Mouse (Mus musculus) v-Abl transformed pro-B cells (cell line): ENCODE measurements around the gene Faap20.

Experiments
- in situ Hi-C, 2 experiments: fragments of 400-800 bp; cut with MboI; formaldehyde crosslinking; loops; one replicate each; pipeline ENCODE4 v1.15.1; 2025; ENCODE audit not compliant: unreplicated experiment in 2 of 2

The Faap20 gene

GRCm38 (mm10) chr4:155220213-155221100, 29.1 kb upstream of the Faap20 start:
- in situ Hi-C loops = no loop called here

DNA sequence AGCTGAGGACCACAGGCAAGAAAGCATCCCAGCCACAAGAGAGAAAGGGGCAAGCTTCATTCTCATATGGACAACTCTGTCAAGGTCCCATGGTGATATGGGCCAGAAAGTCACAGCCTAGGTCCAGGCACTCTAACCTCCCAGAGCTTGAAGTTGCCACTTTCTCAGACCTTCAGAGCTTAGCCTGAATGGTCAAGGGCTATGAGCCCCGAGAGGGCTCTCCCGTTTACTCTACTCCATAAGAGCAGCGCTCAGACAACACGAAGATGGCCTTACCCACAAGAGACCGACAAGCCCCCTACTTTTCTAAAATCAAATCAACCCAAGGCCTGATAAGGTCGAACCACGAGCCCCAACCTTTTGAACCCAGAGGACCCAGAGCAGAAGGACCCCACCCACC, 28.5 kb upstream of the Faap20 start:
- in situ Hi-C loops = no loop called here

DNA sequence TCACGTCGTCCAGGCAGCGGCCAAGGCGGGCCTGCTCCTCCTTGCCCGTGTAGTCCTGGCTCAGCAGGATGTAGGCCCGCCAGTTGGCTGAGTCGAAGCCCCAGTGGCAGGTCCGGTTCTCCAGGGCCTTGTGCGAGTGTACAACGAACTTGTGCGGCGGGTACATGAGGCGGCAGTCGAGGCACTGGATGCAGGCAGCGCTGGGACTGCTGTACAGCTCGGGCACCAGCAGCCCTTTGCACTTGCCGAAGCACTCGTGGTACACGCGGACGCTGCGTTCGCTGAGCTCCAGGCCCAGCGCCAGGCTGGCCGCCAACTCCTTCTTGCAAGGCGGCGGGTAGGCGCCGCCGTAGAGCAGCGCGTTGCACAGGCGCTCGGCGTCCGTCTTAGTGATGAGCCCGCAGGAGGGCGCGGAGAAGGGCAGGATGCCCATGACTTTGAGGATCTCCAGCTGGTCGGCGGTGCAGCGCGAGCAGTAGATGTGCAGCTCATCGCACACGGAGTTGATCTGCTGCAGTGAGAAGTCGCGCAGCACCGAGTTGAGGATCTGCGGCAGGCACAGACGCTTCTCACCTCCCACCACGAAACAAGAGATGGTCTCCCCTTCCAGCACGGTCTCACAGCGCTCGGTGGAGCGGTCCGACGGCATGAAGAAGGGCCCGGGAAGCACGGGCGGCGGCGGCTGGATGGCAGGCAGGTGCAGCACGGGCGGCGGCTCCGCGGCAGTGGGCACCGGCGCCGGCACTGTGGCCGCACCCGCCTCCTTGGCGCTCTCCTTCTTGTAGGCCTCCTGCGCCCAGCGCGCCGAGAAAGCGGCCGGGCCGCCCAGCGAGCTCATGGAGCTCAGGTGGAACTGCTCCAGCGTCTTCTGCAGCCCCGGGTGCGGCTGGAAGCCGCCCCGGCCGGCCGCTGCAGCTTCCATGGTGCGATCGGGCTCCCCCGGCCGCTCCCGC, 27.7 kb upstream of the Faap20 start:
- in situ Hi-C loops = no loop called here

GRCm38 (mm10) chr4:155222552-155222840, 27.1 kb upstream of the Faap20 start, which contains the start of gene Ski:
Ski (minus strand) TSS chr4:155222592.
- in situ Hi-C loops = no loop called here

DNA sequence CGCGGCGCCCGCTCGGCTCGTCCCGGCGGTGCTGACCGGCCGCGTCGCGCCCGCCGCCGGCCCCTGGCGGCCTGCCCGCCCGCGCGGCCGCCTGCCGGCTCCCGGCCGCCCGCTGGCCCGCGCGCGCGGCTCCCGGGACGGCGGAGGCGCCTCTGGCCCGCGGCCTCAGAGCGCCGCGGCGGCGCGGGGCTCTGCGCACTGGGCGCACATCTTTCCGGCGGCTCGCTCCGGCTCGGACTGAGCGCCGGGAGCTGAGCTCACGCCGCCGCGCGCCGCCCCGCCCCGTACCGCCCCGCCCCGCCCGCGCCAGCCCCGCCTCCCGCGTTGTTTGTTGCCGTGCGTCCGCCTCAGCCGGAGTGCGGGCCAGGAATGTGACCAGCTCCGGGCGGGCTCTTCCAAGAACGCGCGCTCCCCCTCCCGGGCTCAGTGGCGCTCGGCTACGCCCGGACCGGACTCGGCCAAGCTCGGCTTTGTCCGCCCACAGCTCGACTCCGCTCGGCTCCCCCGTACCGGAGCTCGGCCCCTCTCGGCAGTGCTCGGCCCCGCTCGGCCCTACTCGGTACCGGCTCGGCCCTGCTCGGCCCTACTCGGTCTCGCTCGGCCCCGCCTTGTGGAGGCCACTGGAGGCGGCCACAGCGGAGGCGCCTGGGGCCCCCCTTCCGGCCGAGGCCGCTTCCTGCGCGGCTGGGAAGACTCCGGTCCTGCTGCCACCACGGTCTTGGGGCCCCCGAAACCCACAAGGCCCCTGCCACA, 26.6 kb upstream of the Faap20 start:
- in situ Hi-C loops = no loop called here

DNA sequence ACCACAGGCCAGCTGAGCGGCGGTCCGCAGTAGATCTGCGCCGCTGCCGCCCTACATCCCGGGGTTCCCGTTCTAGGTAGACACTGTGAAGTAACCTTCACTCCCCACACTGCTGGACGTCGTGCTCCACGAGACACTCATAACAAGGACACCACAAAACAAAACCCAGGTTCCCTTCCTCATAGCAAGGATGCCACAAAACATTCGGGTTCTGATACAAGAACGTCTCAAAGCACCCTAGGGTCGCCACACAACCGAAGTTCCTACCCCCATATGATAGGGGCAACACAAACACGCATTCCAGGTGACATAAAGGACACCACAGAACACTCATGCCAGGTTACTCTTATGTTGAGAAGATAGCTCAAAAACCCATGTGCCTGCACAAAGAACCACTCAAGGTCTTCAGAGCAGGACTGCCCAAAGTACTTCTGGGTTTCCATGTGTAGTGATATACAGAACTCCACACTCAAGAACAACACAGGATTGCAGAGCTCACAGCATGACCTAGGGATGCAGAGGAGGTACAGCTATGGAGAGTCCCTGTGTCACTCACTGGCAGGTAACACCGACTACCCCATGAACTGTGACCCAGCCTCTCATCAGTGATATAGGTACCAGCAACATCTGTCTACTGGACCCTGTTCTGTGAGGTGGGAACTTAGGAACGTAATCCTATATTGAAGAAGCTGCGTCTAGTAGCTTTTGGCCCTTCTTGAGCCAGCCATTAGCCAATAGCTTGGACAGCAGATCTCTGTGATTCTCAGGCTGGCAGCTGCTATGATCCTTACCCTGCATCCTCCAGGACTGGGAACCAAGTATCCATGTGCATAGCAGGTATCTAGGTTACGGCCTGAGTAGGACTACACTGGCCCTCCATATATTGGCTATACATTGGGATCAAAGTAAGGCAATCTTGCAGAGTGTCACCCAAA, 25.7 kb upstream of the Faap20 start:
- in situ Hi-C loops = no loop called here

DNA sequence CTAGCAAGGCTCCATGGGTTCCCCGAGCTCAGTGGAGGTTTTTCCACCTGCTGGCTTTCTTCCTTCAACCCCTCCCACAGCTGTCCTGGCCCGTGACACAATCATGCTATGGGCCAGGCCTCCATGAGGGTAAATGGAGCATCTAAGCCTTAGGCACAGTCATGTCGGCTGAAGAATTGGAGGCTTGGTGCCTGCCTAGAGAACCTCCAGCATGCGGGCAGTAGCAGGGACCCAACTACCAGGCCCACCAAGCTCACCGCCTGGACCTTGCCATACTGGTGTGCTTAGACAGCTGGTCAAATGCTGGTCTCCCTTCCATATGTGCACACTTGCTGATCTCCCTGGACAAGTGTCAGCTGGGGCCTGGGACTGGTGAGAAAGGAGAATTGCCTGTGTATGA, 23.7 kb upstream of the Faap20 start:
- in situ Hi-C loops = loop anchor here (25.0 kb wide), 3 partner anchors 264 to 1264 kb away; partner anchors contain the start of genes Megf6 (in 2 of the 2), Tprgl (in 2 of the 2), A430005L14Rik (in 1 of the 2) and Hes5 (in 1 of the 2)

- in situ Hi-C loops = loop anchor here (25.0 kb wide), 3 partner anchors 266 to 1266 kb away; partner anchors contain the start of genes Megf6 (in 2 of the 2), Tprgl (in 2 of the 2), A430005L14Rik (in 1 of the 2) and Hes5 (in 1 of the 2)
Observed at GRCm38 (mm10) chr4:155227986-155228385, 21.6 kb upstream of the Faap20 start.

GRCm38 (mm10) chr4:155228461-155228860, 21.1 kb upstream of the Faap20 start:
- in situ Hi-C loops = loop anchor here (25.0 kb wide), 3 partner anchors 266 to 1266 kb away; partner anchors contain the start of genes Megf6 (in 2 of the 2), Tprgl (in 2 of the 2), A430005L14Rik (in 1 of the 2) and Hes5 (in 1 of the 2)

GRCm38 (mm10) chr4:155233878-155234277, 15.7 kb upstream of the Faap20 start:
- in situ Hi-C loops = loop anchor here (25.0 kb wide), 3 partner anchors 272 to 1272 kb away; partner anchors contain the start of genes Megf6 (in 2 of the 2), Tprgl (in 2 of the 2), A430005L14Rik (in 1 of the 2) and Hes5 (in 1 of the 2)

DNA sequence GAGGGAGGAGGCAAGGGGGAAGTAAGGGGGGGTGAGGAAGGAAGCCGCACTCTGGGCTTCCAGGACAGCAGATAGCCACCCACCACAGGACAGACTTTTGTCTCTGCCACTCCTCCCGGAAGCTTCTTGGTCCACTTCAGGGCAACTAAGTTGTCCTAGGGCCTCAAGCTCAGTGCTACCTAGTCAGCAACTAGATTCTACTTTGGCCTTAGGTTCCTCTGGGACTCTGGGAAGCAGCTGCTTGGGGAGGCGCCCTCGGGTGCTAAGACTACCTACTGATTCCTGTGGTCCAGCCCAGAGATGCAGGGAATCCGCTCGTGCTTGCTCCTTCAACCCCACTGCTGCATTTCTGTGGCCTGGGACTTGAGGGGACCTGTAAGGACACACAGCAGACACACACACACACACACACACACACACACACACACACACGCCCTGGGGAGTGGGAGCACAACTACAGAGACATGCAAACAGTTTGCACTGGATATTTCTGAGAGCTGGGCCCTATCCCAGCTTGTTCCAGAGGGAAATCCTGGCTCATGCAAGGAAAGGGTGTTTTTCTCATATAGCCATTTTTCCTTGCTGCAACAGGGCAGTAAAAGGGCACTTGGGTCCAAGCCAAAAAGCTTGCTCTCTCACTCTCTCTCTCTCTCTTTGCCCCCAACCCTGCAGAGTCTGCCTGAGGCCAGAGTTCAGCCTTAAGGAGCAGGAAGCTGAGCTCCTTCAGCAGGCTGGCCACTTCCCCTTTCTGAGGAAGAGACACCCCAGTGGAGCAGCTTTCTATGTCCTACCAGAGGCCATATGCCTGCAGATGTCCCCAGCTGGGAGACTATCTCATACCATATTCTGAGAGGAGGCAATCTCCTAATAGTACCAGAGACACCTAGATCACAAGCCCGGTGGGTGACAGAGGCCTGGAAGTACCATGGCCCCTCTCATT, 15.0 kb upstream of the Faap20 start:
- in situ Hi-C loops = loop anchor here (25.0 kb wide), 3 partner anchors 272 to 1272 kb away; partner anchors contain the start of genes Megf6 (in 2 of the 2), Tprgl (in 2 of the 2), A430005L14Rik (in 1 of the 2) and Hes5 (in 1 of the 2)

DNA sequence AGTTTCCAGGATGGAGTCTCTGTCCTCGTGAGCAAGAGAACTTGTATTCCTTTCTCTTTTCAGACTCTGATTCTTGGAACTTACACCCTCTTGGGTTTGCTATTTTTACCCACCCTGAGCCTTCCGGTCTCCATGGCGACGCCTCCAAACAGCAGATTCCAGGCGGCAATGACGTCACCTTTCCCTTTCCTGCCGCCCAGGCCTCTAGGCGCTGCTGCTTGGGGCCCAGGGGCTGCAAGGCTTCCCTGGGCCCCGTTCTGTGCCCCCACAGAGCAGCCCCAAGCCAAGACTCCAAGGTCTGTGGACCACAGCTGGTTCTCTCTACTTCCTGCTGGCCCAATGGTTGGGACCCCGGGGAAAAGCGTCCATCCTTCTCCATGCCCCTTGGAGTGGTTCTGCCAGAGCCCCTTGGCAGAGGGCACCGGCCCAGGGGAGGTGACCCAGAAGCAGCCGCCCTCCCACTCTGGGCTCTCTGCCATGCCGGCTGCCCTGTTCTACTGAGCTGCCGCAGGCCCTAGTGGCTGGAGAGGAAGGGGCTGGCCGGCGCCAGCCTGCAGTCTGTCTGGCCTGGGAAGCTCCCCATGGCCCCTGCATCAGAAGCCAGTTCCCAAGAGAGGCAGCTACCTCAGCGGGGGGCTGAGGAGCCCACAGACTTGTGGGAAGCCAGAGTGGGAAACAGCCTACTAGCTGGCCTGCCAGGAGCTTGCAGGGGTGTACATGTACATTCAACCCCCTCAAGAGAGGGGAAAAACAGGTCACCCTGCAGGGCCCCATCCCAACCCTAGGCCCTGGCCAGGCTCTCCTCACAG, 14.1 kb upstream of the Faap20 start:
- in situ Hi-C loops = loop anchor here (25.0 kb wide), 3 partner anchors 273 to 1273 kb away; partner anchors contain the start of genes Megf6 (in 2 of the 2), Tprgl (in 2 of the 2), A430005L14Rik (in 1 of the 2) and Hes5 (in 1 of the 2)

DNA sequence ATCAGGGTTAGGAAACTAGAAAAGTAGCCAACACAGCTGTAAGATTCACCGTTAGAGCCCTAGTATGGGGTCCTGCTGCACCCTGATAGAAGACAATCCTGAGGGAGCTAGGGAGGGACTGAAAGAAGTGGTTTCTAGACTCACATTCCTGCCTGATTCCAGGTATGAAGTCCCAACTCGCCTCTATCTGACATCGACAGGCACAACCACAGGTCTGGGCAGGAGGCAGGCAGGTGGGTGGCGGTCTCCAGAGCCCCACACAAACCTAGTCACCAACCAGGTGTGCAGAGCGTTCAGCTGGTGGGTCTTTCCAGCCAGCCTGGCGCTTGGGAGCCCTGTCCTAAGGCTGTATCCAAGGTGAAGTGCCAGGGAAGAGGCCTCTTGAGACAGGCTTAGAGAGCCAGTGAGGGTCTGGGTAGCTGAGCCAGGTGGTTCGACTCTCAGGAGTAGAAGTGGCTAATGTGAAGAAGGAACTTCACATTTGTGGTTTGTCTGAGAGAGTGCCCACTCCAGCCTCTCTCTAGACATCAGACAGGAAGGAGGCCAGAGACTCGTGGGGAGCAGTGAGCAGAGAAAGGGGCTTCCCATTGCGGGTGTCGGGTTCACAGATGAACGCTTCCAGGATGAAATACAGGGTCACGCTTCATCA, 12.7 kb upstream of the Faap20 start:
- in situ Hi-C loops = loop anchor here (25.0 kb wide), 3 partner anchors 275 to 1275 kb away; partner anchors contain the start of genes Megf6 (in 2 of the 2), Tprgl (in 2 of the 2), A430005L14Rik (in 1 of the 2) and Hes5 (in 1 of the 2)

DNA sequence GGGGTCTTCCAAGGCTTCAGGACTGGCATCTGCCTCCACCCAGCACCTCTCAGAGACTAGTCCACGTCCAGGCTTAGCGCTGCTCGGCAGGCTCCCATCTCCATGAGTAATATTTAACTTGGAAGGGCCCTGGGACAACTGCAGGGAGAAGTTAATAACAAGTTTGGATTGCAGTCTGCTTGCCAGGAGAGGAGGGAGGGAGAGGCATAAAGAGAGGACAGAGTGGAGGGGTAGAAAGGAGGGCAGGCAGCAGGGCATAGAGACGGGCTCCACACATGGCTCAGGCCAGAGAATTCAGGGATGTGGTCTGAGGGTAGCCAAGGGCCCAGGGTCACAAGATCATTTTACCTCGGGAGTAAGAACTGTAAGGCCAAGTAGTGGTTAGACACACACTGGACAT, 11.3 kb upstream of the Faap20 start:
- in situ Hi-C loops = loop anchor here (25.0 kb wide), 3 partner anchors 276 to 1276 kb away; partner anchors contain the start of genes Megf6 (in 2 of the 2), Tprgl (in 2 of the 2), A430005L14Rik (in 1 of the 2) and Hes5 (in 1 of the 2)

DNA sequence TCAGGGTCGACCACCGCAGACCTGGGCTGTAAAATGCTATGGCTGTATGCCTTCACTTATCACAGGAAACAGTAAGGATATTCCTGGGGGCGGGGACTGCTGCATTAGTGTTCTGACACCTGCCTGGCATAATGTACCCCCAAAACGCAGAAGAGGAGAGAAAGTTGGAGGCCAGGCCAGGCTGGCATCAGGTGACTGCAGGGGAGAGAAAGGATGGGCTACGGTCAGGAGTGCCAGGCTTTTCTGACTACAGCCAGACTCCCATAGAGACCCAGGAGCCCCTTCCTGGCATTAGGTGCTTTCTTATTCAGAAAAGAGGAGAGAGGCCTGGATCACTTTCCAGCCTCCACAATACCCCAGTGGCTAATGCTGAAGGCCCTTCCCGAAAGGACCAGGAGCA, 10.1 kb upstream of the Faap20 start:
- in situ Hi-C loops = loop anchor here (25.0 kb wide), 3 partner anchors 277 to 1277 kb away; partner anchors contain the start of genes Megf6 (in 2 of the 2), Tprgl (in 2 of the 2), A430005L14Rik (in 1 of the 2) and Hes5 (in 1 of the 2)
